In genomic region chr9:106370620-106371383, GRCm38 (mm10) we compare ENCODE assay signal across 8 mouse cellular contexts. TPM values are rescaled to one million over a fixed set of nuclear protein-coding genes. Genes with fewer than 3 reads are reported as not detected.
DNase-seq lines count a peak whose midpoint lies in the region; ATAC-seq and TF ChIP-seq lines count a peak whose summit lies in the region.

No protein-coding gene starts in this region.

- H3K9ac ChIP-seq in liver, embryonic 11.5 days (ENCODE audit: low read depth, low read length) = peak overlapping the region; percentile 14; the same call in 1 of the 2 replicates

- no peaks in the 10 kb centered on the region for H3K27me3 ChIP-seq in thymus, adult 2 months (ENCODE audit: control insufficient read depth, insufficient read depth, low read length)
- H3K27me3 ChIP-seq in liver, embryonic 11.5 days (replicated peaks; ENCODE audit: control insufficient read depth, insufficient read depth, low read length) = no peaks in the 10 kb centered on the region

- H3K36me3 ChIP-seq in thymus, adult 2 months (ENCODE audit: control insufficient read depth, insufficient read depth, low read length) = peaks cover 5% of the 10 kb centered on the region; the same call in 1 of the 2 replicates
- H3K36me3 ChIP-seq in liver, embryonic 11.5 days (ENCODE audit: control insufficient read depth, insufficient read depth, low read length) = peaks cover 24% of the 10 kb centered on the region

- peak; percentile 34 for DNase-seq in cerebellum, adult 9-10 months
- DNase-seq in cerebellum, postnatal 25 days = no peak
- DNase-seq in thymus, adult 2 months = no peak
- DNase-seq in thymus, postnatal 25 days = no peak
- DNase-seq in liver, embryonic 11.5 days (ENCODE audit: low spot score) = no peak
- peak; percentile 86 for DNase-seq in urinary bladder, postnatal 14 days (ENCODE audit: low spot score)
- no peak for DNase-seq in retina, embryonic 14.5 days (ENCODE audit: low spot score)
- no peak for DNase-seq in testis, postnatal 14 days (ENCODE audit: low spot score)

- H3K4me2 ChIP-seq in liver, embryonic 11.5 days = peak overlapping the region; percentile 96

- no peak for TF ChIP-seq CTCF in thymus, adult 2 months (IDR thresholded peaks at IDR 0.05; ENCODE audit: borderline replicate concordance, control insufficient read depth, extremely low read depth, insufficient read depth, low read length, poor library complexity)

- no peak for ATAC-seq in liver, embryonic 11.5 days (replicated peaks; ENCODE audit: low FRiP score)

- peak overlapping the region; percentile 33; the same call in 1 of the 2 replicates for H3K4me3 ChIP-seq in thymus, adult 2 months (ENCODE audit: control insufficient read depth, insufficient read depth, low read length)
- H3K4me3 ChIP-seq in liver, embryonic 11.5 days (ENCODE audit: low read depth, low read length) = peak overlapping the region; percentile 84; the same call in 1 of the 2 replicates

- WGBS in thymus, adult 2 months = 91% methylated on average over 30 of the region's 30 CpGs
- WGBS in liver, embryonic 11.5 days = 85% methylated on average over 30 of the region's 30 CpGs

- no peak overlapping the region; the same call in 1 of the 2 replicates for H3K27ac ChIP-seq in thymus, adult 2 months (ENCODE audit: control insufficient read depth, insufficient read depth, low read length)
- H3K27ac ChIP-seq in liver, embryonic 11.5 days (ENCODE audit: low read depth, low read length) = no peak overlapping the region

- peaks cover 49% of the 10 kb centered on the region for H3K4me1 ChIP-seq in thymus, adult 2 months (replicated peaks; ENCODE audit: control insufficient read depth, insufficient read depth, low read length)
- peaks cover 33% of the 10 kb centered on the region for H3K4me1 ChIP-seq in liver, embryonic 11.5 days (replicated peaks; ENCODE audit: control insufficient read depth, insufficient read depth, low read length)

- H3K9me3 ChIP-seq in liver, embryonic 11.5 days (ENCODE audit: control insufficient read depth, low read length) = no peaks in the 10 kb centered on the region

- no peak for TF ChIP-seq POLR2A in thymus, adult 2 months (IDR thresholded peaks at IDR 0.05; ENCODE audit: control insufficient read depth, extremely low read depth, insufficient read depth, low read length, poor library complexity)

RNA-seq across cellular contexts. Expression of gene Dusp7, which starts 2.4 kb away (rescaled TPM):
- 75.3 and 86.0 TPM in 2 replicates for polyA plus RNA-seq in thymus, adult 2 months (2012; rRNA removed)
- 17.8 and 18.1 TPM in 2 replicates for polyA plus RNA-seq in liver, embryonic 11.5 days (2014; fragmentation: Nextera tagmentation; extraction: Ambion mirVana)

RNA-seq across cellular contexts. Expression of gene Rpl29, which starts 58.5 kb away (rescaled TPM):
- polyA plus RNA-seq in thymus, adult 2 months (2012; rRNA removed) = 524 and 548 TPM in 2 replicates
- 1,192 and 1,256 TPM in 2 replicates for polyA plus RNA-seq in liver, embryonic 11.5 days (2014; fragmentation: Nextera tagmentation; extraction: Ambion mirVana)

Comparison
In these comparisons a context has a peak if more than half of its experiments do, and no peak if none do; other contexts are left out.
1. DNase-seq: peak in cerebellum, adult 9-10 months (single experiment) and urinary bladder, postnatal 14 days (single experiment); none in cerebellum, postnatal 25 days (0 of 2), thymus, adult 2 months (single experiment), thymus, postnatal 25 days (single experiment), liver, embryonic 11.5 days (single experiment), retina, embryonic 14.5 days (single experiment) and testis, postnatal 14 days (single experiment).